Mouse (Mus musculus): ENCODE results near the gene Aspa. TPM values are rescaled to one million over a fixed set of nuclear protein-coding genes. Genes with fewer than 3 reads are reported as not detected.

Aspa gene
- 2.1 and 3.7 TPM in 2 replicates for polyA plus RNA-seq (2011; ENCODE audit: insufficient read depth, insufficient read length, low read depth, missing spikeins)

GRCm38 (mm10) chr11:73329442-73329841 lies at the start of gene Aspa, which contains the start of the genes Gm49340 and Spata22:
Aspa (minus strand) TSS chr11:73329596.
Gm49340 (plus strand) TSS chr11:73329741.
Spata22 (plus strand) TSS chr11:73329741.
- Histone ChIP-seq H3K9ac (ENCODE audit: low read depth, poor library complexity, severe bottlenecking) (no peak within 1 kb of the TSS), H3K4me3 (ENCODE audit: low read depth, low read length) (no peak within 1 kb of the TSS), H3K27ac (ENCODE audit: insufficient read depth, low read length) (no peak within 1 kb of the TSS), H3K27me3 (ENCODE audit: control insufficient read depth, insufficient read depth, low read length, poor library complexity, severe bottlenecking) (no peaks in the 10 kb centered on the region), H3K36me3 (ENCODE audit: control insufficient read depth, insufficient read depth, low read length, poor library complexity, severe bottlenecking) (no peaks in the 10 kb centered on the region), H3K4me1 (ENCODE audit: control insufficient read depth, insufficient read depth, low read length) (no peaks in the 10 kb centered on the region), H3K9me3 (replicated peaks; ENCODE audit: control insufficient read depth, insufficient read depth, low read length, poor library complexity, severe bottlenecking) (no peaks in the 10 kb centered on the region)
- TF ChIP-seq POLR2A (IDR thresholded peaks at IDR 0.05; ENCODE audit: insufficient read depth, low read length) (no peak), EP300 (IDR thresholded peaks at IDR 0.05; ENCODE audit: insufficient read depth, low read depth, low read length) (no peak), CTCF (IDR thresholded peaks at IDR 0.05; ENCODE audit: low read depth, low read length) (no peak)

GRCm38 (mm10) chr11:73370946-73371345 lies 41.5 kb upstream of the Aspa start, which contains the start of gene Olfr376:
Olfr376 (plus strand) TSS chr11:73371246.
- no peaks in the 10 kb centered on the region for H3K4me1 ChIP-seq (ENCODE audit: control insufficient read depth, insufficient read depth, low read length)
- no peak for TF ChIP-seq EP300 (IDR thresholded peaks at IDR 0.05; ENCODE audit: insufficient read depth, low read depth, low read length)
- no peak for TF ChIP-seq POLR2A (IDR thresholded peaks at IDR 0.05; ENCODE audit: insufficient read depth, low read length)
- TF ChIP-seq CTCF (IDR thresholded peaks at IDR 0.05; ENCODE audit: low read depth, low read length) = no peak
- no peak within 1 kb of the TSS for H3K27ac ChIP-seq (ENCODE audit: insufficient read depth, low read length)
- H3K9ac ChIP-seq (ENCODE audit: low read depth, poor library complexity, severe bottlenecking) = no peak within 1 kb of the TSS
- H3K27me3 ChIP-seq (ENCODE audit: control insufficient read depth, insufficient read depth, low read length, poor library complexity, severe bottlenecking) = no peaks in the 10 kb centered on the region
- no peak within 1 kb of the TSS for H3K4me3 ChIP-seq (ENCODE audit: low read depth, low read length)
- no peaks in the 10 kb centered on the region for H3K36me3 ChIP-seq (ENCODE audit: control insufficient read depth, insufficient read depth, low read length, poor library complexity, severe bottlenecking)
- 0 out of 2 replicates have a peak, but pooled peaks cover 2% of the 10 kb centered on the region for H3K9me3 ChIP-seq (replicated peaks; ENCODE audit: control insufficient read depth, insufficient read depth, low read length, poor library complexity, severe bottlenecking)

DNA sequence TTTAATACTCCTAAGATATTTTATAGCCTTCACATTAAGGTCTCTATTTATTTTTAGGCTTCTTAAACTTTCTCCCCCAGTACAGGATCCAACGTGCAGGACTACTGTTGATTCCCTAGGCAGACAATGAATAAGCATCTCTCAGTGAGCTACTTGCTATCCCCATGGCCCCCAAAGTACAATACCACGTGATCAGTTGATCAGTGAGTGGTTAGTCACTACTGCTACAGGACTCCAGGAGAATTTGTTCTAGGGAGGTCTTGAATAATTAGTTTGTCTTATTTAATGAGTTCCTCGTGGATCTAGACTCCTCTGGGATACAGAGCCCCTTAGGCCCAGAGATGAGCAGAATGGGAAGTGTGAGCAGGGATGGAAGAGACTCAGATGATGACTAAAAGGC lies 21.1 kb upstream of the Aspa start, which contains the start of gene Olfr20:
TSS of gene Olfr20 (plus strand) at position 301 of the 400 bp plus-strand sequence.
- Histone ChIP-seq H3K27me3 (ENCODE audit: control insufficient read depth, insufficient read depth, low read length, poor library complexity, severe bottlenecking) (no peaks in the 10 kb centered on the region), H3K27ac (ENCODE audit: insufficient read depth, low read length) (no peak within 1 kb of the TSS), H3K36me3 (ENCODE audit: control insufficient read depth, insufficient read depth, low read length, poor library complexity, severe bottlenecking) (no peaks in the 10 kb centered on the region), H3K9ac (ENCODE audit: low read depth, poor library complexity, severe bottlenecking) (no peak within 1 kb of the TSS), H3K4me3 (ENCODE audit: low read depth, low read length) (no peak within 1 kb of the TSS), H3K9me3 (replicated peaks; ENCODE audit: control insufficient read depth, insufficient read depth, low read length, poor library complexity, severe bottlenecking) (no peaks in the 10 kb centered on the region), H3K4me1 (ENCODE audit: control insufficient read depth, insufficient read depth, low read length) (no peaks in the 10 kb centered on the region)
- no peak for TF ChIP-seq CTCF (IDR thresholded peaks at IDR 0.05; ENCODE audit: low read depth, low read length)
- TF ChIP-seq POLR2A (IDR thresholded peaks at IDR 0.05; ENCODE audit: insufficient read depth, low read length) = no peak
- TF ChIP-seq EP300 (IDR thresholded peaks at IDR 0.05; ENCODE audit: insufficient read depth, low read depth, low read length) = no peak

DNA sequence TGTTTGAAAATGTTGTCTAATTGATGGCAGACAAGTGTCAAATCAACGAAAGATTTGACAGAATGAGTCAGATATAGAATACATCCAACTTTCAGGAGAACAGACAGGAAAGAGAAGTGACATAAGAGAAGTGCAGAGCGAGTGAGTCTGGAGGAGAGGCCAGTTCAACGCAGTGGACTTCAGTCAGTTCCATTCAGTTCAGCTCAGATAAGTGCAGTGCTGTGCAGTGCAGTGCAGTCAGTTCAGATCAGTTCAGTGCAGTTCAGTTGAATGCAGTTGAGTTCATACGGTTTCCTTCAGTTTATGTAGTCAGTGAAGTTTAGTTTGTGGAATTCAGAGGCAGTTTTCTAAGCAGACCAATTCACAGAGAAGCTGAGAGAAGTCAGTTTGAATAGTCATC lies 7.5 kb upstream of the Aspa start:
- Histone ChIP-seq H3K27ac (ENCODE audit: insufficient read depth, low read length) (no peak overlapping the region), H3K9ac (ENCODE audit: low read depth, poor library complexity, severe bottlenecking) (no peak overlapping the region), H3K4me1 (ENCODE audit: control insufficient read depth, insufficient read depth, low read length) (no peaks in the 10 kb centered on the region), H3K4me3 (ENCODE audit: low read depth, low read length) (no peak overlapping the region), H3K27me3 (ENCODE audit: control insufficient read depth, insufficient read depth, low read length, poor library complexity, severe bottlenecking) (no peaks in the 10 kb centered on the region), H3K36me3 (ENCODE audit: control insufficient read depth, insufficient read depth, low read length, poor library complexity, severe bottlenecking) (no peaks in the 10 kb centered on the region), H3K9me3 (replicated peaks; ENCODE audit: control insufficient read depth, insufficient read depth, low read length, poor library complexity, severe bottlenecking) (no peaks in the 10 kb centered on the region)
- no peak for TF ChIP-seq CTCF (IDR thresholded peaks at IDR 0.05; ENCODE audit: low read depth, low read length)
- TF ChIP-seq POLR2A (IDR thresholded peaks at IDR 0.05; ENCODE audit: insufficient read depth, low read length) = no peak
- no peak for TF ChIP-seq EP300 (IDR thresholded peaks at IDR 0.05; ENCODE audit: insufficient read depth, low read depth, low read length)

DNA sequence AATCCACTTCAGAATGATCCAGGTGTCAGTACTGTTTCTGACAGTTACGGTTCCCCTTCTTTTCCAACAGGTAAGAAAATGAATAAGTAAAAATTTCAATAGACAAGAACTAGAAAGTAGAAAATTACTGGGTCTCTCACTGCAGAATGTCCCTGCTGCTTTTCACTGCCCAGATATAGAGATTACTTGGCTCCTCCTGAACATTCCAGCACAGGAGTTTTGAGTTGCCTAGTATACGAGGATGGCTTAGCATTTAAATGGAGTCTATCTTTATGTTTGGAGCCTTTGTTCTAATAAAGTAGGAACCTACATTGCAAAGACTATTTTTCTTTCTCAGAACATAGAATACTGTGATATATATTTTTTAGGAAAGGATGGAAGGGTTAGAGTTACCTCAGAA lies 4.0 kb upstream of the Aspa start:
- no peaks in the 10 kb centered on the region for H3K36me3 ChIP-seq (ENCODE audit: control insufficient read depth, insufficient read depth, low read length, poor library complexity, severe bottlenecking)
- no peak overlapping the region for H3K4me3 ChIP-seq (ENCODE audit: low read depth, low read length)
- H3K27me3 ChIP-seq (ENCODE audit: control insufficient read depth, insufficient read depth, low read length, poor library complexity, severe bottlenecking) = no peaks in the 10 kb centered on the region
- no peaks in the 10 kb centered on the region for H3K4me1 ChIP-seq (ENCODE audit: control insufficient read depth, insufficient read depth, low read length)
- H3K9me3 ChIP-seq (replicated peaks; ENCODE audit: control insufficient read depth, insufficient read depth, low read length, poor library complexity, severe bottlenecking) = no peaks in the 10 kb centered on the region
- no peak overlapping the region for H3K9ac ChIP-seq (ENCODE audit: low read depth, poor library complexity, severe bottlenecking)
- TF ChIP-seq EP300 (IDR thresholded peaks at IDR 0.05; ENCODE audit: insufficient read depth, low read depth, low read length) (no peak), CTCF (IDR thresholded peaks at IDR 0.05; ENCODE audit: low read depth, low read length) (no peak), POLR2A (IDR thresholded peaks at IDR 0.05; ENCODE audit: insufficient read depth, low read length) (no peak)
- H3K27ac ChIP-seq (ENCODE audit: insufficient read depth, low read length) = no peak overlapping the region

DNA sequence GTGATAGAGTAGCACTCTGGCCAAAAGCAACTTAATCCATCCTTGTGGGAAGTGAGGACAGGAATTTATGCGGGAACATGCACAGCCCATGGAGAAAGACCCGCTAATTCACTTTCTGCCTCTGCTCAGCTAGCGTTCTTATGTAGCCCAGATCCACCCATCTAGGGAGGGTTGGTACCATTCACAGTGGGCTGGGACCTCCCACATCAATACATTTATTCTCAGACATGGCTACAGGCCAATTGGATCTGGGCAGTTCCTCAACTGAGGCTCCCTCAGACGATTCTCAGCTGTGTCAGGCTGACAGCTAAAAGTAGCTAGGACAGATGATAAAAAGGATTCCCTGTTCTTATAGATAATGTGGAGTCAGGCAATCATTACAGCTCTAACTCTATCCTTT lies 2.0 kb downstream of the Aspa start:
- Histone ChIP-seq H3K9ac (ENCODE audit: low read depth, poor library complexity, severe bottlenecking) (no peak overlapping the region), H3K27ac (ENCODE audit: insufficient read depth, low read length) (no peak overlapping the region), H3K9me3 (replicated peaks; ENCODE audit: control insufficient read depth, insufficient read depth, low read length, poor library complexity, severe bottlenecking) (no peaks in the 10 kb centered on the region), H3K4me1 (ENCODE audit: control insufficient read depth, insufficient read depth, low read length) (no peaks in the 10 kb centered on the region), H3K4me3 (ENCODE audit: low read depth, low read length) (no peak overlapping the region), H3K36me3 (ENCODE audit: control insufficient read depth, insufficient read depth, low read length, poor library complexity, severe bottlenecking) (no peaks in the 10 kb centered on the region), H3K27me3 (ENCODE audit: control insufficient read depth, insufficient read depth, low read length, poor library complexity, severe bottlenecking) (no peaks in the 10 kb centered on the region)
- TF ChIP-seq POLR2A (IDR thresholded peaks at IDR 0.05; ENCODE audit: insufficient read depth, low read length) (no peak), CTCF (IDR thresholded peaks at IDR 0.05; ENCODE audit: low read depth, low read length) (no peak), EP300 (IDR thresholded peaks at IDR 0.05; ENCODE audit: insufficient read depth, low read depth, low read length) (no peak)

Data from ES-Bruce4 (cell line).